Mouse (Mus musculus) R1 (cell line): ENCODE data around the gene Adgrg3.

Experiments used
- DNase-seq: peaks from one replicate; pipeline ENCODE4 v3.0.0-alpha.2; 2018; ENCODE audit warnings: low read depth, low spot score

Adgrg3 gene

DNA sequence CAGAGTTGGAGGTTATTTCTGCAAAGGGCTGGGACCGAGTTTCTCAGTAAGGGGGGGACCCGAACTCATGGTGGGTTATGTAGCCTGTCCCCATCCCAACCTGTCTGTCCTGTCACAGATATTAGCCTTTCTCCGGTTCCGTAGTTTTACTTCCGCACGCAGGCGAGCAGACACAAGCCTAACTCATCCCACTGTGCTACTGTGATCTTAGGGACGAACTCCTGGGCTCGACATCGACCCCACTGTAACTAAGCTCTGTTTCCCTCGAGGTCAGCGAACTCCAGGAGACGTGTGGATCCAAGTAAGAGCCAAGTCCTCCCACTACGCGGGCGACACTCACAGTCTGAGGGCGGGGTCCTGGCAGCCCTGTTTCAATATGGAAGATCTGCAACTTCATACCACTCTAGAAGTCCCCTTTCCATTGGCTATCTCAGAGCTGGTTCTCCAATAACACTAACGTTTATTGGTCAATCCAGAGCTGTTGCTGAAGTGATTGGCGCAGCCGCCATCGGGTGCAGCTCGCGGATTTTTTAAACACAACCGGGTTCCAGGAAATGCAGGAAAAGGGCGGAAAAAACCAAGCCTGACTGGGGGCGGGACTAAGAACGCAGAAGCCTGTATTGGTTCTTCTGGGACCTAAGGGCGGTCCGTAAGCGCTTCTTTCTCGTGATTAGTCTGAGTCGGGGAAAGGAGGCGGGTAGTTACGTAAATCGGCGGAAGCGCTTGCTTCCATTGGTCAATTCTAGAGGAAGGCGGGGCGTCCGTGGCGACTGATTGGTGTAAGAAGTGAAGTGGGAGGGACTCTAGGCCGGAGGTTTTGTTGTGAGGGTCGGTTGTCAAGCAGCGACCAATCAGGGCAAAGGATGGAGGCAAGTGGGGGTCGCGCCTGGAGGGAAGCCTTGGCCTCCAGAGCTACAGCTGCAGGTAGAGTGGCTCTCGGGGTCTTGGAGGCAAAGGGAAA, 63.2 kb downstream of the Adgrg3 start, which contains the start of gene Katnb1:
Katnb1 (plus strand) TSS at position 806 of the 961 bp plus-strand sequence.
- peak; percentile 100 for DNase-seq

GRCm38 (mm10) chr8:95081650-95082049, 64.2 kb downstream of the Adgrg3 start:
- DNase-seq: peak; percentile 55

DNA sequence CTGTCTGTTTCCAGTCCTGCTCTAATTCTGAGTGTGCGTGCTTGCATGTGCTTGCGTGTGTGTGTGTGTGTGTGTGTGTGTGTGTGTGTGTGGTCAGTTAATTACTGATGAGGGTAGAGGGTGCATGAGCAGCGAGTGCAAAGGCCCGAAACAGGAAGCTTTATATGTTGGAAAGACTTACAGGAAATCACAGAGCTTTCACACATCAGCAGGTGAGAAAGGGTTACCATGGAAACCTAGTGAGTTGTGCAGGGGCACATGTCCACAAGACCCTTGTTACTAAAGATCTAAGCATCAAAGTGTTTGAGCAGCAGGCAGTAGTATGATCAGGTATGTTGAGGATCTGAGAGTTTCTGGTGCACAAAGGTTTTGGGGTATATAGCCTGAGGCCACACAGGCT, 66.8 kb downstream of the Adgrg3 start:
- DNase-seq: peak; percentile 37

- peak; percentile 69 for DNase-seq
These were observed 67.4 kb downstream of the Adgrg3 start for GRCm38 (mm10) chr8:95084744-95085431.

GRCm38 (mm10) chr8:95085432-95086141, 68.1 kb downstream of the Adgrg3 start:
- no peak for DNase-seq

- no peak for DNase-seq
These were observed 76.1 kb downstream of the Adgrg3 start for GRCm38 (mm10) chr8:95093574-95093973.
